Mouse (Mus musculus) adrenal gland, postnatal 10 days (tissue): ENCODE measurements around the gene Lmbrd2. TPM values are rescaled to one million over a fixed set of nuclear protein-coding genes. Genes with fewer than 3 reads are reported as not detected.

Experiments
- DNase-seq: peaks from one replicate; pipeline ENCODE4 v3.0.0; 2021; ENCODE audit warnings: mixed read lengths
- long read RNA-seq, 2 experiments: library from polyadenylated mRNA; stranded (forward); transcript quantifications; one replicate each; pipeline ENCODE4 v2.0.0; 2021
- total RNA-seq, 2 experiments: library from RNA; stranded (reverse); gene quantifications; 2 replicates each; pipeline ENCODE4 v1.2.3; 2021

Gene Lmbrd2
- 10 to 100 TPM; 19.2 to 22.5 TPM for total RNA-seq
- long read RNA-seq, experiment 1, partial matches to known transcripts = 3 of 4 reads
- long read RNA-seq, experiment 1, other reads (novel, unspliced or antisense) = 1 of 4 reads
- long read RNA-seq, experiment 2, partial matches to known transcripts = 0 of 4 reads
- long read RNA-seq, experiment 2, other reads (novel, unspliced or antisense) = 4 of 4 reads

- DNase-seq = peak; percentile 97
These were observed at the start of gene Lmbrd2 for GRCm38 (mm10) chr15:9140252-9140680. Lmbrd2 (plus strand) TSS chr15:9140550.

- DNase-seq = no peak
These were observed 49.7 kb upstream of the Lmbrd2 start for GRCm38 (mm10) chr15:9090662-9091061.

- no peak for DNase-seq
These were observed 46.6 kb upstream of the Lmbrd2 start for GRCm38 (mm10) chr15:9093598-9094365.

GRCm38 (mm10) chr15:9094366-9094750 is 46.0 kb upstream of the Lmbrd2 start:
- no peak for DNase-seq

- no peak for DNase-seq
These were observed 43.5 kb upstream of the Lmbrd2 start for GRCm38 (mm10) chr15:9096865-9097264.

GRCm38 (mm10) chr15:9100446-9101077 is 39.8 kb upstream of the Lmbrd2 start:
- no peak for DNase-seq

- DNase-seq = no peak
These were observed 33.9 kb upstream of the Lmbrd2 start for GRCm38 (mm10) chr15:9106303-9107074.

GRCm38 (mm10) chr15:9110526-9111347 is 29.6 kb upstream of the Lmbrd2 start:
- no peak for DNase-seq

GRCm38 (mm10) chr15:9111648-9112047 is 28.7 kb upstream of the Lmbrd2 start:
- DNase-seq = no peak

GRCm38 (mm10) chr15:9113556-9113955 is 26.8 kb upstream of the Lmbrd2 start:
- DNase-seq = peak; percentile 23

GRCm38 (mm10) chr15:9114131-9114530 is 26.2 kb upstream of the Lmbrd2 start:
- no peak for DNase-seq

GRCm38 (mm10) chr15:9114599-9114998 is 25.8 kb upstream of the Lmbrd2 start:
- peak; percentile 23 for DNase-seq

GRCm38 (mm10) chr15:9118852-9119251 is 21.5 kb upstream of the Lmbrd2 start:
- DNase-seq = no peak

GRCm38 (mm10) chr15:9120081-9120480 is 20.3 kb upstream of the Lmbrd2 start:
- peak; percentile 56 for DNase-seq

GRCm38 (mm10) chr15:9122989-9123388 is 17.4 kb upstream of the Lmbrd2 start:
- DNase-seq = no peak

- DNase-seq = no peak
These were observed 15.5 kb upstream of the Lmbrd2 start for GRCm38 (mm10) chr15:9124856-9125255.

GRCm38 (mm10) chr15:9127051-9127791 is 13.1 kb upstream of the Lmbrd2 start:
- DNase-seq = no peak

GRCm38 (mm10) chr15:9130772-9131498 is 9.4 kb upstream of the Lmbrd2 start:
- no peak for DNase-seq

GRCm38 (mm10) chr15:9131499-9131888 is 8.9 kb upstream of the Lmbrd2 start:
- no peak for DNase-seq
